Mouse (Mus musculus) layer of hippocampus, postnatal 25 days (tissue): ENCODE results near the gene Bglap3. TPM values are rescaled to one million over a fixed set of nuclear protein-coding genes. Genes with fewer than 3 reads are reported as not detected.

Source experiments
- DNase-seq, 2 experiments: peaks; one replicate each; pipeline ENCODE4 v3.0.0; 2022; ENCODE audit warnings: mixed read lengths in 2 of 2, low spot score in 1 of 2; ENCODE audit errors: extremely low spot score in 1 of 2
- total RNA-seq, 2 experiments: library from RNA; stranded (reverse); gene quantifications; 2 replicates each; pipeline ENCODE4 v1.2.3; 2021

Bglap3 gene
- total RNA-seq, 2 experiments from 2014 or later = 0.30 to 0.40 TPM

DNA sequence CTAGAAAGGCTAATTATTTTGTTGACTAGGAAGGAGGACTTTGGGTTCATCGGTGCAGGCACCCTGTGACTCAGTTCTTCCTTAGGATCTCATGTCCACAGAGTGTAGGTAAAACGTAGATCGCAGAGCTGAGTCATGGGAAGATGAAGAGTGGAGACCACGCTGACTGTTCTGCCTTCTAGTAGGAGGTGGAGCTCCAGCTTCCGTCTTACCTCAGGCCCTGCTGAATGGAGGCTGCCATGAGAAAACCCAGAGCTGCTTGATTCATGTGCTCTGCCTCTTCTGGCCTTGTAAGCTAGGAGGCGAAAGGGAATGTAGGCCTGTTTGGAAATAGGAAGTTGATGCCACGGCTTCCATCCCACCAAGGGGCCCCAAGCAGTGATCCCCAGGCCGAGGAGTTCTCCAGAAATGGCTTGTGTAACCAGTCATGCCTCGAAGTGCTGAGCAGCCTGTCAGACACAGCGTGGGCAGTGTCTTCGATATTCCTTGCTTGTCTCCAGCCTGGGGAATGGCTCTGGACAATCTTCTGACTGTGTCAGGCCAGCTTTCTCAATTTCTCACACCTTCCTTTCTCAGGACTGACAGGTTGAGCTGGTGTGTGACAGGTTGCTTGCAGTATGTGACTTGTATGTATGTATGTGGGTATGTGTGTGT lies 35.0 kb downstream of the Bglap3 start:
- no peak for DNase-seq

DNA sequence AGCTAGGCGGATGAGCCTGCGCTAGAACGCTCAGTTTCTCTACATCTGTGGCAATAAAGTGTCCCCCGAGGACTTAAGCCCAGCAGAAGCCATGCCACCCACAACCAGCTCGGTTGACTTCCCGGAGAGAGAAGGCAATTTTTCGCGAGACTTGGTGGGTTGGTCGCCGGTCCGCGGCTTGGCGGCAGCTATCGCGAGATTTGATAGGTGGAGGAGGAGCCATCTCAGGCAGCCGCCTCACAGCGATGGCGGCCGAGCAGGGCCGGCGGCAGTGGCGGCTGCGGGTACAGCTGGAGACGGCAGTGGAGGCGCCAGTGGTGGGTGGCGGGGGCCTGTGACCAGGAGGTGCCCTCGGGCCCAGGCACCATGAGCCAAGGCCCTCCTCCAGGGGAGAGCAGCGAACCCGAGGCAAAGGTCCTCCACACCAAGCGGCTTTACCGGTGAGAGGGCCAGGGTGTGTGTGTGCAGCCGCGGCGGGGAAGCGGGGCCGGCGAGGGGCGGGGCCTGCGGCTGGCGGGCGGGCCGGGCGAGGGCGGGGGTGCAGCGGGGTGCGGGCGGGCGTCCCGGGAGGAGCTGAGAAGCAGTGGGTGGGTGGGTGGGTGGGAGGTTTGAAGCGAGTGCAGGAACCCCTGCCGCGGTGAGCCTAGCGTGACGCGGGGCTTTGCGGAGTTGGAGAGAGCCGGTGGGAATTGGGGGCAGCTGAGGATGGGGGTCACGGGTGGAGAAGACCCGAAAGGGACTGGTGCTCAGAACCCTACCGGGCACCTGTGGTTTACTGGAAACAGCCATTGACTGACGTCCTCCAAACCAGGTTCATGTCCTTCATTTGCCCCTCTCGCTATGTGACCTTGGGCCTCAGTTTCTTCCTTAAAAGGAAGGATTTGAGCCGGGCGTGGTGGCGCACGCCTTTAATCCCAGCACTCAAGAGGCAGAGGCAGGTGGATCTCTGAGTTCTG lies 36.2 kb downstream of the Bglap3 start, which contains the start of the genes Tmem79 and Smg5:
Tmem79 (minus strand) TSS at position 91 of the 956 bp plus-strand sequence.
Smg5 (plus strand) TSS at position 203 of the 956 bp plus-strand sequence.
- DNase-seq = peak; percentile 91 to 95

DNA sequence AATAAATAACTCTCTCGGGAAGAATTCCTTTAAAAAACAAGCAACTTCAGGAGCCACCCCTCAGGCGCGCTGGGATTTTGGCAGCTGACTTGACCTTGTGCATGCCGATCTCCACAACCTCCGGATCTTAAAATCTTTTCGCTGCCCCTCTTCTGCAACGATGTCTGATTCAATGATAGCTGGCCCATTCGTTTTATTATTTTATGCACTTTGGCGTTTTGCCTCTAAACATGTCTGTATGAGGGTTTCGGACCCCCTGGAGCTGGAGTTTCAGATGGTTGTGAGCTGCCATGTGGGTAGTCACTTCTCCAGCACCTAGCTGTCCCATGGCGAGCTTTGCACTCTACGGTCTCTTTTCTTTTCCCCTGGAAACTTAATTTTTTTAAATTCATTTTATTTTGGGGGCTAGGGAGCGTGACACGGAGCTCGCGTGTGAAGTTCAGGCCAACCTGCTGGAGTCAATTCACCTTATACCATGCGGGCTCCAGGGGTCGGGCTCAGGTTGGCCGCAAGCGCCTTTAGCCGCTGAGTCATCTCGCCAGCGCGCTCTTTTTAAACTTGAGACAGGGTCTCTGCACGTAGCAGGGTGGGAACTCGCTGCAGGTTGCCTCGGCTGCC lies 37.0 kb downstream of the Bglap3 start:
- DNase-seq = no peak

DNA sequence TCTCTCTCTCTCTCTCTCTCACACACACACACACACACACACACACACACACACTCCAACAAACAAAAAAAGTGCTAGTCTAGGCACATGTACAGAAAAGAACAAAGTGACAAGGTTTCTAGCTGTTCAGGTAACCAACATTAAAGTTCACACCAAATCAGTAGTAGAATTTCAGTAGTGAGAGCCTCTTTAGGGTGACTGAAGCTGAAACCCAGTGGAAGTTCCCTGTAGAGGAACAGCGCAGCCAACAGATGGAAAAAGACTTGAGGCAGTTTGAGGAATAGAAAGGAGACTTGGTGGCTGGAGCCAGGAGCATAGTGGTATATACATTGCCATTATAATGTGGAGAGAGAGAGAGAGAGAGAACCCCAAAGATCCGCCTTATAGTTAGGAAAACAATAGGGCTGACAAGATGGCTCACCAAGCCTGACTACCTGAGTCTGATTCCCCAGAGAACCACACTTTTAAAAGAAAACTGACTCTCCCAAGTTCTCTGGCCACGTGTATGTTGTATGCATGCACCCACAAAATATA lies 37.6 kb downstream of the Bglap3 start:
- no peak for DNase-seq

DNA sequence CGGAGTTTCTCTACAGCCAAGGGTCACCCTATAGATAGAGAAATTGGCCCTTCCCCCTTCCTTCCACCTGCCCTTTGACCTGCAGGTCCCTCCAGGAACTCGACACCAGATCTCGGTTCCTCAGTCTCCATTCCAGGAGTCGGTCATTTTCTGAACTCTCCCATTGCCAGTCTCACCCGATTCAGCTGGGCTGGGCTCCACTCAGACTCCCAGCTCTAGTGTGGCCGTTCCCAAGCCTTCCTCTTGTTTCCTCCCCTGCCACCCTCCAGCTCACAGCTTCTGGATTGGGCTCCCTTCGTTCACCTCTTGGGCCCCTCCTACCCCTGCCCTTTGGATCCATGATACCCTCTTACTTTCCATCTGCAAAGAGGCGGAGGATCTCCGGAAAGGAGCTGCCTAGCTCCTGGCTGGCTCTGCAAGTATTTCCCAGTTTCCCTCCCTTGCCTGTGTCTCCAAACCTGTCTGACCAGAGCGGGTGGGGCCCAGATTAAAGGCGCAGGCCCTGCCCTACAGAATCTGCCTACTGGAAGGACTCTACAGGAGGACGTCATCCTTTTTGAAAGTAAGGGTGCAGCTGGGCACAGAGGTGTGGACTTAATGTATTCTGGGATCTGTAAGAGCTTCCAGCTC lies 38.4 kb downstream of the Bglap3 start:
- no peak for DNase-seq

DNA sequence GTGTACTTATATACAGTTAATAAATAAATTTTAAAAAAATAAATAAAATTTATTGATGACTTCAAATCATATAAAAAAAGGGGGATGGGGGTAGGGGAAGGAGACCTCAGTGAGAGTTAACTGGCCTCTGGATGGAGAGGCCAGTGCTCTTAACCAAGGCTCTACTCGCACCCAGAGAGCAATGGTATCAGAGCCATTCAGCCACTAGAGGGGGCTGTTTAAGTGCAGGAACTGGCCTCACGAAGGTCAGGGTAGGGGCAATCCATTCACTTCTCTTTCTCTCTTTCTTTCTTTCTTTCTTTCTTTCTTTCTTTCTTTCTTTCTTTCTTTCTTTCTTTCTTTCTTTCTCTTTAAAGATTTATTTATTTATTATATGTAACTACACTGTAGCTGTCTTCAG lies 41.3 kb downstream of the Bglap3 start:
- DNase-seq = peak in 1 of 2 experiments; percentile 36

DNA sequence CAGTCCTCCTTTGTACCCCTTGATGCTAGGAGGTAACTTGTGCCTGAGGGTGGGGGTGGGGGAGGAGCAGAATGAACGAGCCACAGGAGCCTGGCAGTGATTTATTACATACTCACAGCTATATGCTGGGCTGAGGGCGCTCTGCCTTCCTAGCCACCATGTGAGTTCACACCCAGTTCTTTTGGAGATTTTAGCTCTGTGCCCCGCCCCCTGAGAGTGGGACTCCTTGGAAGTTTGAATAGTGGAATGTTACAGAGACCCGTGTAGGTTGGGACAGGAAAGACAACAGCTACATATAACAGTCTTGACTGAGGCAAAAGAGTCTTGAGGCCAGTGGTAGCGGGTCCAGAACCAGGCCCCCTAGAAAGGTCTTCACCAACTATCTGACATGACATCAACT lies 43.6 kb downstream of the Bglap3 start:
- DNase-seq = no peak

DNA sequence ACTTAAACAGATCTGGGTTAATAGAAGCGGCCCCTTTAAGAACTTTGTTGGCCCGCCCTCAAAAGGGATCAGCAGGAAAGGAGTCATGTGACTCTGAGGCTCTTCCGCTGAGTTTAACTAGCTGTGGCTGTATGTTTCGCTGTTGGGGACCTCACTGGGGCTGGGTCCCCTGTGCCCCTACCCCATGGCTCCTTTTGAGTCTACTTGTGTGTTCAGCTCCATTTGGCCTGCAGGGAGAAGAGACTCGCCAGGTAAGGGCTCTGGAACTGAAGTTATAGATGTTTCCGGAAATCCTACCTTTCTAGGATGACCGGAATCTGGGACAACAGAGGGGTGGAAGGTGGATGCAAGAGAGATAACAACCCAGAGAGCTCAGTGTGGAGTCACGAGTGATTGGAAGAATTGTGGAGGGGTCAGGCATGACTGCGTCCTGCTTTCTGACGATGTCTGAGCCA lies 47.6 kb downstream of the Bglap3 start, which contains the start of gene Glmp:
Glmp (plus strand) TSS at position 73 of the 455 bp plus-strand sequence.
- DNase-seq = peak; percentile 20 to 55

Other genes with a start within 250 kb of the Bglap3 start
- gene Mef2d, start 230.4 kb downstream of the Bglap3 start, total RNA-seq = 100 to 1,000 TPM; 179 to 212 TPM
- gene Rhbg, start 118.0 kb downstream of the Bglap3 start, total RNA-seq = not detected
- gene Gm38392, start 85.5 kb downstream of the Bglap3 start, total RNA-seq = not detected
- 10 to 100 TPM in 1 of 2 experiments, 1 to 10 TPM in 1; 3.2 to 10.5 TPM for gene Tsacc, start 75.7 kb downstream of the Bglap3 start, total RNA-seq
- gene Cct3, start 75.6 kb downstream of the Bglap3 start, total RNA-seq = 100 to 1,000 TPM; 165 to 199 TPM
- 10 to 100 TPM; 77.5 to 97.5 TPM for gene Glmp, start 47.7 kb downstream of the Bglap3 start, total RNA-seq
- gene Tmem79, start 36.6 kb downstream of the Bglap3 start, total RNA-seq = 1 to 10 TPM; 1.3 to 1.4 TPM
- 10 to 100 TPM; 63.7 to 71.6 TPM for gene Smg5, start 36.5 kb downstream of the Bglap3 start, total RNA-seq
- gene Paqr6, start 8.2 kb downstream of the Bglap3 start, total RNA-seq = 10 to 100 TPM; 10.9 to 12.7 TPM
- gene Bglap2, start 6.0 kb upstream of the Bglap3 start, total RNA-seq = not detected
- gene Bglap, start 11.7 kb upstream of the Bglap3 start, total RNA-seq = 1 to 10 TPM in 1 of 2 experiments, not detected in 1; 1.3 TPM
- gene Pmf1, start 37.6 kb upstream of the Bglap3 start, total RNA-seq = 1 to 10 TPM; 4.5 to 5.6 TPM
- 10 to 100 TPM; 74.3 to 75.8 TPM for gene Slc25a44, start 52.4 kb upstream of the Bglap3 start, total RNA-seq
- 10 to 100 TPM; 33.3 to 42.8 TPM for gene Sema4a, start 88.4 kb upstream of the Bglap3 start, total RNA-seq
- 10 to 100 TPM; 35.6 to 38.8 TPM for gene Lmna, start 137.2 kb upstream of the Bglap3 start, total RNA-seq
- gene Mex3a, start 159.7 kb upstream of the Bglap3 start, total RNA-seq = 1 to 10 TPM; 4.3 to 4.6 TPM
- not detected for gene Rab25, start 175.6 kb upstream of the Bglap3 start, total RNA-seq
- 100 to 1,000 TPM in 1 of 2 experiments, 10 to 100 TPM in 1; 99.5 to 115 TPM for gene Lamtor2, start 180.3 kb upstream of the Bglap3 start, total RNA-seq
- gene Ubqln4, start 181.0 kb upstream of the Bglap3 start, total RNA-seq = 100 to 1,000 TPM; 113 to 114 TPM
- gene Ssr2, start 203.1 kb upstream of the Bglap3 start, total RNA-seq = 100 to 1,000 TPM in 1 of 2 experiments, 10 to 100 TPM in 1; 93.9 to 108 TPM
- 100 to 1,000 TPM; 232 to 289 TPM for gene Arhgef2, start 233.2 kb upstream of the Bglap3 start, total RNA-seq